Mouse (Mus musculus) ES-E14 (cell line): Measurements from ENCODE around the gene Kdelr3. TPM values are rescaled to one million over a fixed set of nuclear protein-coding genes. Genes with fewer than 3 reads are reported as not detected.

Source experiments
- DNase-seq: peaks from one replicate; pipeline ENCODE4 v3.0.0-alpha.2; 2013; ENCODE audit warnings: low read depth, low spot score
- H3K27ac ChIP-seq: 2 replicates; pipeline ENCODE4 v1.5.1; 2012; ENCODE audit warnings: low read depth, mild to moderate bottlenecking, low read length, moderate library complexity, mixed read lengths; ENCODE audit not compliant: poor library complexity, insufficient read depth, severe bottlenecking
- H3K36me3 ChIP-seq: 2 replicates; pipeline ENCODE4 v1.6.1; 2012; ENCODE audit warnings: mild to moderate bottlenecking, low read length, moderate library complexity, mixed read lengths; ENCODE audit not compliant: control insufficient read depth, poor library complexity, insufficient read depth, severe bottlenecking
- H3K4me1 ChIP-seq, 2 experiments: fragments of 150-350 bp in 1 of 2; sonication (generic) in 1 of 2; 2 replicates each; pipeline ENCODE4 v1.6.1; 2012; ENCODE audit warnings: low read length in 2 of 2, mild to moderate bottlenecking in 1 of 2, mixed read lengths in 1 of 2; ENCODE audit not compliant: control insufficient read depth in 2 of 2, insufficient read depth in 2 of 2, poor library complexity in 1 of 2
- H3K4me3 ChIP-seq, 2 experiments: fragments of 150-350 bp in 1 of 2; sonication (generic) in 1 of 2; 2 replicates each; pipeline ENCODE4 v1.5.1; 2012; ENCODE audit warnings: low read length in 2 of 2, low read depth in 1 of 2, mild to moderate bottlenecking in 1 of 2, mixed read lengths in 1 of 2; ENCODE audit not compliant: insufficient read depth in 1 of 2, poor library complexity in 1 of 2, severe bottlenecking in 1 of 2
- H3K9ac ChIP-seq: 2 replicates; pipeline ENCODE4 v1.6.1; 2012; ENCODE audit warnings: low read depth, mild to moderate bottlenecking, low read length, mixed read lengths; ENCODE audit not compliant: poor library complexity, insufficient read depth, severe bottlenecking
- H3K9me3 ChIP-seq: fragments of 150-350 bp; sonication (generic); 2 replicates; pipeline ENCODE4 v1.6.1; 2012; ENCODE audit warnings: low read depth, mild to moderate bottlenecking, low read length; ENCODE audit not compliant: control insufficient read depth, insufficient read depth
- CHD2 ChIP-seq: IDR thresholded peaks from 2 replicates; pipeline ENCODE4 v1.6.1; 2014; ENCODE audit warnings: mild to moderate bottlenecking, low read depth, low read length, inconsistent platforms
- HCFC1 ChIP-seq: IDR thresholded peaks from 2 replicates; pipeline ENCODE4 v1.6.1; 2012; ENCODE audit warnings: low read length, inconsistent platforms, borderline replicate concordance; ENCODE audit not compliant: insufficient read depth
- MAFK ChIP-seq: IDR thresholded peaks from 2 replicates; pipeline ENCODE4 v1.6.1; 2014; ENCODE audit warnings: mild to moderate bottlenecking, low read depth, low read length, inconsistent platforms; ENCODE audit not compliant: insufficient read depth
- ZC3H11A ChIP-seq: IDR thresholded peaks from 2 replicates; pipeline ENCODE4 v1.6.1; 2012; ENCODE audit warnings: low read depth, mild to moderate bottlenecking, inconsistent platforms, low read length, borderline replicate concordance
- ZNF384 ChIP-seq: IDR thresholded peaks from 2 replicates; pipeline ENCODE4 v1.6.1; 2012; ENCODE audit warnings: low read depth, low read length, inconsistent platforms
- in situ Hi-C, 2 experiments: fragments of 600-800 bp; cut with MboI; formaldehyde crosslinking; loops; one replicate each; pipeline ENCODE4 v1.15.1; 2025; ENCODE audit warnings: low sequenced_read_pairs in 2 of 2, inconsistent platforms in 1 of 2; ENCODE audit not compliant: unreplicated experiment in 2 of 2
- total RNA-seq: library from RNA; depleted of rRNA; stranded (reverse); fragments of 300-350 nt; gene quantifications from 2 replicates; pipeline ENCODE4 v1.2.3, GENCODE M21; 2012

The Kdelr3 gene
- total RNA-seq, 1 experiment = 16.2 TPM

- peaks cover 43% of the 10 kb centered on the region for H3K36me3 ChIP-seq
- TF ChIP-seq MAFK (no peak), ZNF384 (no peak), ZC3H11A (no peak), CHD2 (no peak)
- H3K4me1 ChIP-seq = peaks cover 0 to 15% of the 10 kb centered on the region in 2 experiments; a peak in 2 of 4 replicates
- no peak overlapping the region for H3K4me3 ChIP-seq
- in situ Hi-C loops = no loop called here
- H3K9ac ChIP-seq = no peak overlapping the region
- no peak for DNase-seq
- H3K27ac ChIP-seq = no peak overlapping the region
- no peaks in the 10 kb centered on the region for H3K9me3 ChIP-seq
Measured at GRCm38 (mm10) chr15:79527192-79527591, 11.0 kb downstream of the Kdelr3 start.

GRCm38 (mm10) chr15:79527991-79528639 lies 11.9 kb downstream of the Kdelr3 start:
- H3K4me3 ChIP-seq = no peak overlapping the region
- H3K27ac ChIP-seq = no peak overlapping the region
- H3K4me1 ChIP-seq = peaks cover 0 to 15% of the 10 kb centered on the region in 2 experiments; a peak in 2 of 4 replicates
- peaks cover 44% of the 10 kb centered on the region for H3K36me3 ChIP-seq
- in situ Hi-C loops = no loop called here
- DNase-seq = no peak
- H3K9ac ChIP-seq = no peak overlapping the region
- no peaks in the 10 kb centered on the region for H3K9me3 ChIP-seq
- TF ChIP-seq CHD2 (no peak), ZNF384 (no peak)

- H3K9ac ChIP-seq = no peak overlapping the region
- no peaks in the 10 kb centered on the region for H3K9me3 ChIP-seq
- TF ChIP-seq CHD2 (no peak), MAFK (no peak), HCFC1 (no peak), ZC3H11A (no peak), ZNF384 (no peak)
- peaks cover 0 to 15% of the 10 kb centered on the region in 2 experiments; a peak in 2 of 4 replicates for H3K4me1 ChIP-seq
- H3K4me3 ChIP-seq = no peak overlapping the region
- DNase-seq = no peak
- H3K27ac ChIP-seq = no peak overlapping the region
- peaks cover 59% of the 10 kb centered on the region for H3K36me3 ChIP-seq
- in situ Hi-C loops = no loop called here
Measured at GRCm38 (mm10) chr15:79529935-79530334, 13.7 kb downstream of the Kdelr3 start.

GRCm38 (mm10) chr15:79533796-79534195 lies 17.6 kb downstream of the Kdelr3 start:
- H3K27ac ChIP-seq = no peak overlapping the region
- in situ Hi-C loops = no loop called here
- H3K4me1 ChIP-seq = peaks cover 3 to 13% of the 10 kb centered on the region in 2 experiments
- no peak overlapping the region for H3K9ac ChIP-seq
- DNase-seq = no peak
- TF ChIP-seq HCFC1 = no peak
- TF ChIP-seq CHD2 = no peak
- no peak for TF ChIP-seq MAFK
- no peak for TF ChIP-seq ZC3H11A
- TF ChIP-seq ZNF384 = no peak
- H3K9me3 ChIP-seq = no peaks in the 10 kb centered on the region
- H3K4me3 ChIP-seq = no peak overlapping the region
- H3K36me3 ChIP-seq = peaks cover 76% of the 10 kb centered on the region

GRCm38 (mm10) chr15:79543968-79544367 lies 27.8 kb downstream of the Kdelr3 start:
- Histone ChIP-seq H3K36me3 (peaks cover 32% of the 10 kb centered on the region), H3K9me3 (no peaks in the 10 kb centered on the region), H3K27ac (no peak overlapping the region), H3K4me1 (peaks cover 0 to 4% of the 10 kb centered on the region in 2 experiments; a peak in 1 of 4 replicates), H3K4me3 (peak overlapping the region; percentile 1 to 2; a peak in 2 of 4 replicates), H3K9ac (no peak overlapping the region)
- in situ Hi-C loops = no loop called here
- TF ChIP-seq MAFK (no peak), HCFC1 (no peak), ZNF384 (no peak), CHD2 (no peak), ZC3H11A (no peak)
- DNase-seq = no peak
